In the genomic region with DNA sequence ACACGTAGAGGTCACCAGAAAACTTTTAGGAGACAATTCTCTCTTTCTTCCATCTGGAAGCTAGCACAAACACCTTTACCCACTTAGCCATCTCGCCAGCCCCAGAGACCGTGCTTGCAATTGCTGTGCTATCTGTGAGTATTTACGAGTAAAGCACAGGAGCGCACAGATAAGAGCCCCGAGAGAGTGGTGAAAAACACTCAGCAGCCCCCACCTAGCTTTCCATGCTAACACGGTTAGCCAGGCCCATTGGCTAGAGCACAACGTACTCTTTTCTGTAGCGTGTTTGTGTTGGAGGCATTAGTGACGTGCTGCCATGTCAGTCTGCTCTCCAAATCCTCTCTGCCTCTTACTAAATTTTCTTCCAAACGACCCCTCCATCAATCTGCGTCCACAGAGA, we compare ENCODE assay signal across 19 mouse cellular contexts.
A peak's percentile ranks its signal among the peaks of the same experiment; 100 is the strongest.
DNase-seq lines count a peak whose midpoint lies in the region; ATAC-seq and TF ChIP-seq lines count a peak whose summit lies in the region.
"Had no signal": no experiment of that assay in that cellular context is flagged by ENCODE, and none has a peak within 500 bp of the region (broad histone marks: within the 10 kb centered on the region; RNA-seq: fewer than 3 reads in every experiment).

No protein-coding gene starts in this region.

- no peak for TF ChIP-seq POLR2A in kidney, adult 2 months (IDR thresholded peaks at IDR 0.05; ENCODE audit: low read depth, low read length)
- TF ChIP-seq POLR2A in testis, adult 2 months (IDR thresholded peaks at IDR 0.05; ENCODE audit: control insufficient read depth, low read depth, low read length) = no peak

- no peak for ATAC-seq in heart, embryonic 12.5 days (ENCODE audit: insufficient number of reproducible peaks, low FRiP score)
- ATAC-seq in kidney, embryonic 15.5 days (replicated peaks; ENCODE audit: low FRiP score) = no peak
- ATAC-seq in limb, embryonic 15.5 days (ENCODE audit: insufficient number of reproducible peaks, low FRiP score, low TSS enrichment, low read depth) = no peak
- ATAC-seq: forebrain, embryonic 15.5 days had no signal

- no peaks in the 10 kb centered on the region for H3K9me3 ChIP-seq in heart, embryonic 12.5 days (replicated peaks)
- H3K9me3 ChIP-seq in kidney, embryonic 15.5 days (replicated peaks) = no peaks in the 10 kb centered on the region
- no peaks in the 10 kb centered on the region for H3K9me3 ChIP-seq in limb, embryonic 15.5 days
- H3K9me3 ChIP-seq: forebrain, embryonic 15.5 days; midbrain, embryonic 12.5 days; stomach, embryonic 15.5 days had no signal

- TF ChIP-seq CTCF in kidney, adult 2 months (conservative IDR thresholded peaks at IDR 0.05; ENCODE audit: insufficient read depth, insufficient read length, low read depth, low read length) = no peak
- TF ChIP-seq CTCF in testis, adult 2 months (IDR thresholded peaks at IDR 0.05; ENCODE audit: control insufficient read depth, insufficient read depth, insufficient replicate concordance, low read depth, low read length) = no peak

- no peak overlapping the region for H3K9ac ChIP-seq in heart, embryonic 12.5 days
- H3K9ac ChIP-seq in kidney, embryonic 15.5 days = no peak overlapping the region
- H3K9ac ChIP-seq in limb, embryonic 15.5 days = no peak overlapping the region
- H3K9ac ChIP-seq: forebrain, embryonic 15.5 days; midbrain, embryonic 12.5 days; stomach, embryonic 15.5 days had no signal

- no peaks in the 10 kb centered on the region for H3K36me3 ChIP-seq in heart, embryonic 12.5 days
- no peaks in the 10 kb centered on the region for H3K36me3 ChIP-seq in kidney, embryonic 15.5 days
- H3K36me3 ChIP-seq in kidney, adult 2 months (ENCODE audit: control insufficient read depth, insufficient read depth, low read length) = no peaks in the 10 kb centered on the region
- no peaks in the 10 kb centered on the region for H3K36me3 ChIP-seq in testis, adult 2 months (ENCODE audit: control insufficient read depth, insufficient read depth, low read length)
- H3K36me3 ChIP-seq in limb, embryonic 15.5 days = no peaks in the 10 kb centered on the region
- H3K36me3 ChIP-seq: forebrain, embryonic 15.5 days; midbrain, embryonic 12.5 days; stomach, embryonic 15.5 days had no signal

- peak overlapping the region; percentile 12; the same call in 1 of the 2 replicates for H3K4me3 ChIP-seq in heart, embryonic 12.5 days
- peak overlapping the region; percentile 1; the same call in 1 of the 2 replicates for H3K4me3 ChIP-seq in kidney, embryonic 15.5 days (replicated peaks)
- H3K4me3 ChIP-seq in kidney, adult 2 months (ENCODE audit: insufficient read depth, low read depth, low read length) = no peak overlapping the region
- H3K4me3 ChIP-seq in testis, adult 2 months (ENCODE audit: control insufficient read depth, low read depth, low read length) = peak overlapping the region; percentile 39; the same call in 1 of the 2 replicates
- H3K4me3 ChIP-seq in limb, embryonic 15.5 days = no peak overlapping the region
- H3K4me3 ChIP-seq: forebrain, embryonic 15.5 days; midbrain, embryonic 12.5 days; stomach, embryonic 15.5 days had no signal

- H3K4me1 ChIP-seq in heart, embryonic 12.5 days (replicated peaks) = peaks cover 24% of the 10 kb centered on the region
- peaks cover 13% of the 10 kb centered on the region; the same call in 1 of the 2 replicates for H3K4me1 ChIP-seq in kidney, embryonic 15.5 days
- no peaks in the 10 kb centered on the region for H3K4me1 ChIP-seq in kidney, adult 2 months (ENCODE audit: control insufficient read depth, insufficient read depth, low read length)
- H3K4me1 ChIP-seq in testis, adult 2 months (ENCODE audit: control insufficient read depth, insufficient read depth, low read length) = peaks cover 7% of the 10 kb centered on the region
- H3K4me1 ChIP-seq in limb, embryonic 15.5 days = peaks cover 10% of the 10 kb centered on the region; the same call in 1 of the 2 replicates
- H3K4me1 ChIP-seq: forebrain, embryonic 15.5 days; midbrain, embryonic 12.5 days had no signal

- peak overlapping the region; percentile 56 for H3K27ac ChIP-seq in heart, embryonic 12.5 days (ENCODE audit: poor library complexity, severe bottlenecking)
- H3K27ac ChIP-seq in kidney, embryonic 15.5 days = peak overlapping the region; percentile 45
- H3K27ac ChIP-seq in kidney, adult 2 months (ENCODE audit: insufficient read depth, low read depth, low read length) = no peak overlapping the region
- H3K27ac ChIP-seq in testis, adult 2 months (ENCODE audit: control insufficient read depth, insufficient read depth, low read depth, low read length) = no peak overlapping the region
- no peak overlapping the region for H3K27ac ChIP-seq in limb, embryonic 15.5 days
- H3K27ac ChIP-seq: forebrain, embryonic 15.5 days; midbrain, embryonic 12.5 days; stomach, embryonic 15.5 days had no signal

- DNase-seq in heart, adult 18-20 months = no peak
- DNase-seq in kidney, adult 2 months = no peak
- no peak for DNase-seq in testis, postnatal 10 days (ENCODE audit: low spot score)
- DNase-seq in thymus, adult 18-20 months = no peak
- DNase-seq: adrenal gland, postnatal 25 days; cerebellum, adult 11 months; cerebellum, postnatal 14 days; gastrocnemius, postnatal 25 days; liver; retina, postnatal 1 day; thymus, postnatal 25 days had no signal

- H3K4me2 ChIP-seq in heart, embryonic 12.5 days = peak overlapping the region; percentile 43
- H3K4me2 ChIP-seq in kidney, embryonic 15.5 days = peak overlapping the region; percentile 30
- H3K4me2 ChIP-seq in limb, embryonic 15.5 days = peak overlapping the region; percentile 17; the same call in 1 of the 2 replicates
- H3K4me2 ChIP-seq: forebrain, embryonic 15.5 days; midbrain, embryonic 12.5 days; stomach, embryonic 15.5 days had no signal

- H3K27me3 ChIP-seq in heart, embryonic 12.5 days (replicated peaks) = no peaks in the 10 kb centered on the region
- H3K27me3 ChIP-seq in kidney, embryonic 15.5 days = no peaks in the 10 kb centered on the region
- H3K27me3 ChIP-seq in kidney, adult 2 months (replicated peaks; ENCODE audit: control insufficient read depth, insufficient read depth, low read length) = no peaks in the 10 kb centered on the region
- H3K27me3 ChIP-seq in testis, adult 2 months (ENCODE audit: control insufficient read depth, insufficient read depth, low read length) = no peaks in the 10 kb centered on the region
- H3K27me3 ChIP-seq in limb, embryonic 15.5 days = no peaks in the 10 kb centered on the region
- H3K27me3 ChIP-seq: CH12.LX; forebrain, embryonic 15.5 days; midbrain, embryonic 12.5 days; stomach, embryonic 15.5 days had no signal

- 26% methylated on average over 12 of the region's 12 CpGs for WGBS in heart, embryonic 12.5 days
- WGBS in kidney, embryonic 15.5 days = 45% methylated on average over 12 of the region's 12 CpGs
- 73% methylated on average over 12 of the region's 12 CpGs for WGBS in kidney, adult 2 months
- 37% methylated on average over 12 of the region's 12 CpGs for WGBS in limb, embryonic 15.5 days

Comparison
In these comparisons a context has a peak if more than half of its experiments do, and no peak if none do; other contexts are left out.
1. H3K27ac ChIP-seq: peak in heart, embryonic 12.5 days (single experiment) and kidney, embryonic 15.5 days (single experiment); none in kidney, adult 2 months (single experiment), testis, adult 2 months (single experiment) and limb, embryonic 15.5 days (single experiment).
2. H3K4me3 ChIP-seq: peak in heart, embryonic 12.5 days (single experiment), kidney, embryonic 15.5 days (single experiment) and testis, adult 2 months (single experiment); none in kidney, adult 2 months (single experiment) and limb, embryonic 15.5 days (single experiment).
3. Peak in every context shown above with its lines, with median percentiles within 50 percentile points of each other: H3K4me2 ChIP-seq.